Mouse (Mus musculus) MN1 (cell line): Measurements from ENCODE around the gene BC035044.
A peak's percentile ranks its signal among the peaks of the same experiment; 100 is the strongest.
"Not testable (repeated sequence)": the region's sequence is repeated elsewhere in the genome, so short reads cannot be mapped to it uniquely, and the experiment has no call there.

Experiments used
- DNase-seq: peaks from one replicate; pipeline ENCODE4 v3.0.0-alpha.2; 2016; ENCODE audit warnings: low spot score

Gene BC035044

GRCm38 (mm10) chr6:128850671-128851070 lies 40.3 kb downstream of the BC035044 start:
- no peak for DNase-seq

GRCm38 (mm10) chr6:128849902-128850301 lies 41.0 kb downstream of the BC035044 start:
- peak; percentile 37 for DNase-seq

- no peak for DNase-seq
Measured at GRCm38 (mm10) chr6:128847401-128847800, 43.5 kb downstream of the BC035044 start.

- no peak for DNase-seq
Measured at GRCm38 (mm10) chr6:128845998-128846542, 44.9 kb downstream of the BC035044 start.

- peak; percentile 29 for DNase-seq
Measured at GRCm38 (mm10) chr6:128845319-128845979, 45.5 kb downstream of the BC035044 start.

- no peak for DNase-seq
Measured at GRCm38 (mm10) chr6:128844586-128845080, 46.3 kb downstream of the BC035044 start.

GRCm38 (mm10) chr6:128844131-128844530 lies 46.8 kb downstream of the BC035044 start:
- no peak for DNase-seq

- peak; percentile 19 for DNase-seq
Measured at GRCm38 (mm10) chr6:128843479-128843992, 47.4 kb downstream of the BC035044 start.

GRCm38 (mm10) chr6:128842945-128843478 lies 47.9 kb downstream of the BC035044 start:
- DNase-seq = peak; percentile 91

- no peak for DNase-seq
Measured at GRCm38 (mm10) chr6:128842356-128842944, 48.5 kb downstream of the BC035044 start.

- no peak for DNase-seq
Measured at GRCm38 (mm10) chr6:128841327-128842089, 49.4 kb downstream of the BC035044 start.

GRCm38 (mm10) chr6:128840669-128841068 lies 50.3 kb downstream of the BC035044 start:
- DNase-seq = not testable (repeated sequence)

GRCm38 (mm10) chr6:128839921-128840320 lies 51.0 kb downstream of the BC035044 start:
- DNase-seq = no peak

GRCm38 (mm10) chr6:128839266-128839771 lies 51.6 kb downstream of the BC035044 start:
- peak; percentile 45 for DNase-seq

- DNase-seq = peak; percentile 82
Measured at GRCm38 (mm10) chr6:128838342-128839265, 52.3 kb downstream of the BC035044 start.

- DNase-seq = no peak
Measured at GRCm38 (mm10) chr6:128837454-128838341, 53.2 kb downstream of the BC035044 start.

GRCm38 (mm10) chr6:128836955-128837334 lies 54.0 kb downstream of the BC035044 start:
- no peak for DNase-seq

GRCm38 (mm10) chr6:128836191-128836954 lies 54.6 kb downstream of the BC035044 start:
- DNase-seq = no peak

- DNase-seq = no peak
Measured at GRCm38 (mm10) chr6:128835571-128835970, 55.4 kb downstream of the BC035044 start.
